Mouse (Mus musculus): ENCODE results near the gene Gm8267.
"Not testable (repeated sequence)": the region's sequence is repeated elsewhere in the genome, so short reads cannot be mapped to it uniquely, and the experiment has no call there.

- TF ChIP-seq CTCF (IDR thresholded peaks at IDR 0.05; ENCODE audit: control insufficient read depth, insufficient read depth, insufficient read length); USF1 (IDR thresholded peaks at IDR 0.05; ENCODE audit: low read depth); MAX (IDR thresholded peaks at IDR 0.05); MYOG (IDR thresholded peaks at IDR 0.05; ENCODE audit: control insufficient read depth, extremely low read depth, insufficient read length); CEBPB (IDR thresholded peaks at IDR 0.05; ENCODE audit: low read depth); MYOD1 (IDR thresholded peaks at IDR 0.05; ENCODE audit: control insufficient read depth, insufficient read length, low read depth); FOSL1 (IDR thresholded peaks at IDR 0.05; ENCODE audit: insufficient read depth, low read length, poor library complexity, severe bottlenecking): not testable (repeated sequence)
Observed at GRCm38 (mm10) chr14:44730711-44731110, 19.4 kb downstream of the Gm8267 start.

Data from C2C12 (cell line).